Mouse (Mus musculus): ENCODE data around the gene Plcl2. TPM values are rescaled to one million over a fixed set of nuclear protein-coding genes. Genes with fewer than 3 reads are reported as not detected.

Gene Plcl2
- polyA plus RNA-seq, 1 experiment from 2014 or later = 3.9 TPM

DNA sequence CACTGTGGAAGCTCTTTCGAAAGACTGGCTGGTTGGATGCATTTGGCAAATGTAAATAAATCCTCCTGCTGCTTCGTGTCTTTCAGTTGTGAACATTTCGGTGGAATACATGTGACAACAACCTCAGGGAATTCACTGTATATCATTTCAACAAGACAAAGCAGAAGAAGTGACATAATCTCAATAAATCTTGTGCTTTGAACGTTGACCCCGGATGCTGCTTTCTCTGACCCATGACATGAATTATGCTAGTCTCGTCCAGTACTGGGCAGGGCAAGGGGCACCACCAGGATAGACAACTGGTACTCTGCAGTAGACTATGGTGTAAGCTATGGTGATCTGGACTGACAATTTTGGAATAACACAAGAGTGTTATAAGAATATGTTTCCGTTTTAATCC lies 28.3 kb upstream of the Plcl2 start:
- H3K4me1 ChIP-seq (ENCODE audit: control insufficient read depth, insufficient read depth, low read length) = peaks cover 4% of the 10 kb centered on the region
- no peaks in the 10 kb centered on the region for H3K27me3 ChIP-seq (ENCODE audit: control insufficient read depth, insufficient read depth, low read length)
- no peaks in the 10 kb centered on the region for H3K36me3 ChIP-seq (ENCODE audit: control insufficient read depth, insufficient read depth)
- no peaks in the 10 kb centered on the region for H3K9me3 ChIP-seq (replicated peaks; ENCODE audit: control insufficient read depth, low read length)
- WGBS = 82% methylated on average over 7 of the region's 7 CpGs
- H3K9ac ChIP-seq (ENCODE audit: low read length) = no peak overlapping the region
- H3K4me3 ChIP-seq (ENCODE audit: low read length) = no peak overlapping the region
- H3K27ac ChIP-seq (ENCODE audit: low read length) = no peak overlapping the region
- ATAC-seq (replicated peaks; ENCODE audit: extremely low read depth, insufficient read depth, low FRiP score) = no peak
- no peak overlapping the region for H3K4me2 ChIP-seq (ENCODE audit: low read depth, low read length)

DNA sequence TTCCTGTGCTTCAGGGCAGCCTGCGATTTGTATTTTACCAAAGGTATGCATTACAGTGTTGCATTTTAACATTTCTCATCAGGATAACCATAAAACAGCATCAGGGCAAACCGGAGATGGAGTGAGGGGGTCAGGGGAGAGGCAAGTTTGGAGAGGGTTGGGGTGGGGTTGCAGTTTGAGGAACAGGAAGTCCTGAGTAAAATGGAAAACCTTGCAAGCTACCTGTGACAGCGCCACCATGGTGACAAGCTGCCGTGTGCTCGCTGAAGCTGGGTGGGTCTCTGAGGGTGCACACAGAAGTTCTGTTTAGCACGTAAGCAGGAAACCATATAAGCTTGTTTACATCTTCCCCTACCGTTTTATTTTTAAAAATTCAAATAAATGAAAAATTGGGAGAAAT lies 25.5 kb upstream of the Plcl2 start:
- Histone ChIP-seq H3K4me3 (ENCODE audit: low read length) (no peak overlapping the region), H3K36me3 (ENCODE audit: control insufficient read depth, insufficient read depth) (no peaks in the 10 kb centered on the region), H3K9ac (ENCODE audit: low read length) (no peak overlapping the region), H3K27me3 (ENCODE audit: control insufficient read depth, insufficient read depth, low read length) (no peaks in the 10 kb centered on the region), H3K9me3 (replicated peaks; ENCODE audit: control insufficient read depth, low read length) (no peaks in the 10 kb centered on the region), H3K4me2 (ENCODE audit: low read depth, low read length) (no peak overlapping the region), H3K27ac (ENCODE audit: low read length) (no peak overlapping the region), H3K4me1 (ENCODE audit: control insufficient read depth, insufficient read depth, low read length) (peaks cover 19% of the 10 kb centered on the region)
- WGBS = 74% methylated on average over 7 of the region's 7 CpGs
- ATAC-seq (replicated peaks; ENCODE audit: extremely low read depth, insufficient read depth, low FRiP score) = no peak

DNA sequence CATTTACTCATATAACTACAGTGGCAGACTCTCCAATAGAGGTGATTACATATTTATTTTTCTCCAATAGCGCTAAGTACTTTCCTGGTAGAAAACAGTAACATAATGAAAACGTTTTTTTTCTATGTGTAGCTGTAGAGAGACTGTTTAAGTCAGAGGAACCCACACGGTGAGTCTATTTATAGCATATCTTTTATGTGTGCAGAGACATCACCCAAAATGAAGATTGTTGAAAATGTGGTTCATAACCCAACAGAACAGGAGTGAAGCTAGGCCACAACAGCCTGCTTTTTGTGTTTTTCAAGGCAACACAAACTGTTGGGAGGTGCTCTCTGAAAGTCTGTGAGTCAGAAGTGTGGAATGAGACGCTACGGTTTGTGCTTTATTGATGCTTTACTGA lies 24.2 kb upstream of the Plcl2 start:
- 41% methylated on average over 5 of the region's 5 CpGs for WGBS
- Histone ChIP-seq H3K4me1 (ENCODE audit: control insufficient read depth, insufficient read depth, low read length) (peaks cover 19% of the 10 kb centered on the region), H3K27me3 (ENCODE audit: control insufficient read depth, insufficient read depth, low read length) (no peaks in the 10 kb centered on the region), H3K4me3 (ENCODE audit: low read length) (no peak overlapping the region), H3K4me2 (ENCODE audit: low read depth, low read length) (no peak overlapping the region), H3K9ac (ENCODE audit: low read length) (no peak overlapping the region), H3K9me3 (replicated peaks; ENCODE audit: control insufficient read depth, low read length) (no peaks in the 10 kb centered on the region), H3K27ac (ENCODE audit: low read length) (peak overlapping the region; percentile 33; the same call in 1 of the 2 replicates), H3K36me3 (ENCODE audit: control insufficient read depth, insufficient read depth) (no peaks in the 10 kb centered on the region)
- no peak for ATAC-seq (replicated peaks; ENCODE audit: extremely low read depth, insufficient read depth, low FRiP score)

DNA sequence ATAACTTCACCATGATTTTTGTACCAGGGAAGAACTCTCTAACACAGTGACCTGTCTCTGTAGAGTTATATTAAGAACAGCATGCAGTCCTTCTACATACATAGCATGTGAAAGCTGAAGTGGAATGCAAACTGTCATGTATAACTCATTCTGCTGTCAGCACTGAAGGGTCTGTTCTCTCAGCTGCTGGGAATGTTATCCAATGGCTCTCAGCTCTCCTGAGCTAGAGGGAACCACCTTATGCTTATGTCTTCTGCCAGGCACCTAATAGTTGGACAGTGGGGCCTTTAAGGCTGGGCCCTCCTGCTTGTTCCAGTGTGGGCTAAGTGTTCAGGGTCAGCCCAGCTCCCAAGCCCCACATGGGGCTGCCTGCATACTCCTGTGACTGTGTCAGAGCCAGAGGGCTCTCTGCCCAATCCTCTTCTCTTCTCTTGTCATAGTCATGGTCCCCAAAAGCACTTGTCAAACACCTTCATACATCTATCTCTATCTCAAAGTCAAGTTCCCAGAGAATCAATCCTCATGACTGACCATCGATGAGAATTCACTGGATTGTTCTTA lies 22.1 kb upstream of the Plcl2 start:
- 78% methylated on average over 1 of the region's 1 CpGs for WGBS
- peak; percentile 91 for ATAC-seq (replicated peaks; ENCODE audit: extremely low read depth, insufficient read depth, low FRiP score)
- no peak overlapping the region; the same call in 1 of the 2 replicates for H3K4me2 ChIP-seq (ENCODE audit: low read depth, low read length)
- peak overlapping the region; percentile 89 for H3K27ac ChIP-seq (ENCODE audit: low read length)
- H3K9ac ChIP-seq (ENCODE audit: low read length) = no peak overlapping the region
- no peaks in the 10 kb centered on the region for H3K27me3 ChIP-seq (ENCODE audit: control insufficient read depth, insufficient read depth, low read length)
- peaks cover 19% of the 10 kb centered on the region for H3K4me1 ChIP-seq (ENCODE audit: control insufficient read depth, insufficient read depth, low read length)
- H3K9me3 ChIP-seq (replicated peaks; ENCODE audit: control insufficient read depth, low read length) = no peaks in the 10 kb centered on the region
- no peaks in the 10 kb centered on the region for H3K36me3 ChIP-seq (ENCODE audit: control insufficient read depth, insufficient read depth)
- no peak overlapping the region for H3K4me3 ChIP-seq (ENCODE audit: low read length)

DNA sequence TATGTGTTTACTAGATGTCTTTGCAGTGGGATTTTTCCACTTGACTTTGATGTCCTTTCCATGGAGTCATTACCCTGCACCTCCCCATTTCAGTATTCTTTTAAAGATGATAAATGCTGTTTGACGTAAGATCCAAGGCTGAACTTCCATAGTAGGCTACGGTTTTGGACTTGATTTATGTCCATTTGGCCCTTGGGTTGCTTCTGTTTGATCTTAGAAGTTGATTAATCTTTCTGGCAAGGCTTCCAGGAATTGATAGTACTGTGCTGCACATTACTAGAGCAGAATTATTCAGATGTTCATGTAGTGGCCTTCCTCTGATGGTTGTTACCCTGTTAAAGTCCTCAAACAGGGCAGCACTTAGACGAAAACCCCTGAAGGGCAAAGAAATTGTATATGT lies 21.5 kb upstream of the Plcl2 start:
- ATAC-seq (replicated peaks; ENCODE audit: extremely low read depth, insufficient read depth, low FRiP score) = no peak
- Histone ChIP-seq H3K36me3 (ENCODE audit: control insufficient read depth, insufficient read depth) (no peaks in the 10 kb centered on the region), H3K4me1 (ENCODE audit: control insufficient read depth, insufficient read depth, low read length) (peaks cover 19% of the 10 kb centered on the region), H3K27ac (ENCODE audit: low read length) (peak overlapping the region; percentile 89), H3K4me3 (ENCODE audit: low read length) (no peak overlapping the region), H3K9ac (ENCODE audit: low read length) (no peak overlapping the region), H3K4me2 (ENCODE audit: low read depth, low read length) (no peak overlapping the region), H3K27me3 (ENCODE audit: control insufficient read depth, insufficient read depth, low read length) (no peaks in the 10 kb centered on the region), H3K9me3 (replicated peaks; ENCODE audit: control insufficient read depth, low read length) (no peaks in the 10 kb centered on the region)
- 86% methylated on average over 3 of the region's 3 CpGs for WGBS

DNA sequence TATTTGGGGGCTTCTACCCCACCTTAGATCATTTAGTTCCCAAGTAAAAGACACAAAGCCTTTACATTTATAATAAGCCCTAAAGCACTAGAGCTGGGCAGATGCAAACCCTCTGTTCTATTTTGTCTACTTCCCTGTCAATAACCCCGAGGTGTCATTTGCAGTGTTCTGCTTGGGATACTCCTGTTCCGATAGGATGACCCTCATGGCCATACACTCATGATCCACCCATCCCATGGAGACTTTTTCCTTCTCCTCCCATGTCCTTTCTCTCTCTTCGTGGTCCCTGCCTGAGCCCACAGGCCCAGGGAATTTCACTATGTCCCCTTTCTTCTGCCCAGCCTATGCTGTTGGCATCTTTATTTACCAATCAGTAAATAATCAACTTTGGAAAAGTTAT lies 20.8 kb upstream of the Plcl2 start:
- no peak overlapping the region for H3K27ac ChIP-seq (ENCODE audit: low read length)
- 78% methylated on average over 3 of the region's 3 CpGs for WGBS
- H3K9me3 ChIP-seq (replicated peaks; ENCODE audit: control insufficient read depth, low read length) = no peaks in the 10 kb centered on the region
- no peak overlapping the region for H3K4me2 ChIP-seq (ENCODE audit: low read depth, low read length)
- no peak overlapping the region for H3K9ac ChIP-seq (ENCODE audit: low read length)
- no peak overlapping the region for H3K4me3 ChIP-seq (ENCODE audit: low read length)
- ATAC-seq (replicated peaks; ENCODE audit: extremely low read depth, insufficient read depth, low FRiP score) = no peak
- H3K27me3 ChIP-seq (ENCODE audit: control insufficient read depth, insufficient read depth, low read length) = no peaks in the 10 kb centered on the region
- H3K4me1 ChIP-seq (ENCODE audit: control insufficient read depth, insufficient read depth, low read length) = peaks cover 19% of the 10 kb centered on the region
- H3K36me3 ChIP-seq (ENCODE audit: control insufficient read depth, insufficient read depth) = no peaks in the 10 kb centered on the region

DNA sequence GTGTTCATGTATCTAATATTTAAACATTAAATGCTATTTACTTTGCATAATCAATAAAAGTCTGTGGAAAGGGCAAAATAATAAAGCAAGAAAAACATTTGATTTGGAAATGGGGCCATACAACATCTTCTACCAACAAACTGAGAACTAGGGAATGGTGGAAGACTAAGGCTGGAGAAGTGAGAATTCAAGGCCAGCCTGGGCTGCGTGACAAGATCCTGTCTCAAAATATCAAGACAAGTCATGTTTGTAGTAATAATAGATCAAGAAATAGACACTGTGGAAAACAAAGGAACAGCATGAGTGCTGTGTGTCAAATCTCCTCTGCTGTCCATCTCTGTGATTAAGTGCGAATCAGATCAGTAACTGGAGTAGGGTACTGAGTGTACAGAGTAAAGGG lies 20.3 kb upstream of the Plcl2 start:
- Histone ChIP-seq H3K27ac (ENCODE audit: low read length) (no peak overlapping the region), H3K27me3 (ENCODE audit: control insufficient read depth, insufficient read depth, low read length) (no peaks in the 10 kb centered on the region), H3K4me3 (ENCODE audit: low read length) (no peak overlapping the region), H3K4me2 (ENCODE audit: low read depth, low read length) (no peak overlapping the region), H3K4me1 (ENCODE audit: control insufficient read depth, insufficient read depth, low read length) (peaks cover 19% of the 10 kb centered on the region), H3K9ac (ENCODE audit: low read length) (no peak overlapping the region), H3K36me3 (ENCODE audit: control insufficient read depth, insufficient read depth) (no peaks in the 10 kb centered on the region), H3K9me3 (replicated peaks; ENCODE audit: control insufficient read depth, low read length) (no peaks in the 10 kb centered on the region)
- 86% methylated on average over 2 of the region's 2 CpGs for WGBS
- ATAC-seq (replicated peaks; ENCODE audit: extremely low read depth, insufficient read depth, low FRiP score) = no peak

DNA sequence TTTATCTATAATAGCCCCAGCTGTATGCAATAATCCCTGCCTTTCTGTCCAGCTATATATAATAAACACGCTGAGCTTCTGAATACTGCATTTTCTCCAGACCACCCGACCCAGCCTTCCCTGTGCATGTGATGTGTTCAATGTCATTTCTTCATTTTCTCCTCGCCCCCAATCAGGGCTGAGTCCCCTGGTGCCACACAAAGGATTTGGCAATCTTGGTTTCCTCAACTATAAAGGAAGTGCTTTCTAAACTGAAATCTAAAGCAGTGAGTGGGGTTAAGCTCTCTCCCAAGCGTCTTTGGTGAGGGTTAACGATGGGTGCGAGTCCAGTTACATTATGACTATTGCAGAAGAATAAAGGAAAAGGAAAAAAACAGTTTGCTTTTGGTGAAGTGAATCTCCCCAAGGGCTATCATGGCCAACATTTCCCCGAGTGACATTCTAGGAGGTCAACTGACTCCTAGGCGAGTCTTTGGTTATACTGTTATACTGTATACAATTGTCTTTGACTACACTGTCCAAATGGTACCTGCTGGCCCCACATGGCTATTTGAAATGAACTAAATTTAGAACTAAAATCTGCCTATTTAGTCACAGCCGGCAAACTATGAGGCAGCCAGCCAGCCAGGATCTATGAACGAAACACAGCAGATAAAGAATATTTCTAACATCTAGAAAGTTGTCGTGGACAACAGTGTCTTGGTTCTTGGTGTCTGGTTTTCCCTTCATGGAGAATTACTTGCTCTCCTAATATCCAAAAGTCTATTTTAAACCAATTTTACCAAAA lies 18.4 kb upstream of the Plcl2 start:
- no peak overlapping the region for H3K4me2 ChIP-seq (ENCODE audit: low read depth, low read length)
- ATAC-seq (replicated peaks; ENCODE audit: extremely low read depth, insufficient read depth, low FRiP score) = no peak
- no peak overlapping the region for H3K9ac ChIP-seq (ENCODE audit: low read length)
- no peaks in the 10 kb centered on the region for H3K9me3 ChIP-seq (replicated peaks; ENCODE audit: control insufficient read depth, low read length)
- no peaks in the 10 kb centered on the region for H3K27me3 ChIP-seq (ENCODE audit: control insufficient read depth, insufficient read depth, low read length)
- H3K27ac ChIP-seq (ENCODE audit: low read length) = no peak overlapping the region
- WGBS = 82% methylated on average over 11 of the region's 11 CpGs
- H3K4me1 ChIP-seq (ENCODE audit: control insufficient read depth, insufficient read depth, low read length) = peaks cover 15% of the 10 kb centered on the region
- H3K36me3 ChIP-seq (ENCODE audit: control insufficient read depth, insufficient read depth) = no peaks in the 10 kb centered on the region
- no peak overlapping the region for H3K4me3 ChIP-seq (ENCODE audit: low read length)

DNA sequence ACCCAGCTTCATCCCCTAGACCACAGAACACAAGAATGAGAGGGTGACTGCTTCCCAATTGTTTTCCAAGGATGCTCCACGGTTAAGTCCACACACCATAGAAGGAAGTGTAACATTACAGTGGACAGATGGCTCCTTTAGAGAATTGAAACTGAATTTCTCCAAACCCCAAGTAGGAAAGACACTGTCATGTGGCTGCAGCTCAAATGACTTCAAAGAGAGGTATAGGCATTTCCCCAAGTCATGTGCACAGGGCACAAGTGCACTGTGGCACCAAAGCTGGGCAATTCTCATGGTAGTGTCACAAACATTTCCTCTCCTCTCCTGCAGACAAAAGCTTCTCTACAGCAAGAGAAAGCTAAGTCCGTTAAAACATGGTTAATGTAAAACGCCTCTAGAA lies 17.7 kb upstream of the Plcl2 start:
- H3K4me3 ChIP-seq (ENCODE audit: low read length) = no peak overlapping the region
- H3K36me3 ChIP-seq (ENCODE audit: control insufficient read depth, insufficient read depth) = no peaks in the 10 kb centered on the region
- no peak overlapping the region for H3K27ac ChIP-seq (ENCODE audit: low read length)
- H3K9ac ChIP-seq (ENCODE audit: low read length) = no peak overlapping the region
- 85% methylated on average over 3 of the region's 3 CpGs for WGBS
- H3K4me2 ChIP-seq (ENCODE audit: low read depth, low read length) = no peak overlapping the region
- no peaks in the 10 kb centered on the region for H3K27me3 ChIP-seq (ENCODE audit: control insufficient read depth, insufficient read depth, low read length)
- H3K4me1 ChIP-seq (ENCODE audit: control insufficient read depth, insufficient read depth, low read length) = peaks cover 10% of the 10 kb centered on the region
- no peaks in the 10 kb centered on the region for H3K9me3 ChIP-seq (replicated peaks; ENCODE audit: control insufficient read depth, low read length)
- no peak for ATAC-seq (replicated peaks; ENCODE audit: extremely low read depth, insufficient read depth, low FRiP score)
